Mouse (Mus musculus) MEL (cell line): ENCODE measurements around the gene Nr1h3. TPM values are rescaled to one million over a fixed set of nuclear protein-coding genes. Genes with fewer than 3 reads are reported as not detected.

Experiments
- DNase-seq: peaks from one replicate; pipeline ENCODE4 v3.0.0; 2011; ENCODE audit warnings: low read depth, low spot score
- H3K27ac ChIP-seq: 2 replicates; pipeline ENCODE4 v1.5.1; 2012; ENCODE audit warnings: low read depth, mild to moderate bottlenecking, control low read depth, low read length, moderate library complexity; ENCODE audit not compliant: control insufficient read depth
- H3K27me3 ChIP-seq, 2 experiments: fragments of 150-350 bp in 1 of 2; sonication (generic) in 1 of 2; 2 replicates each; pipeline ENCODE4 v1.6.1; 2012; ENCODE audit warnings: low read length in 2 of 2, mild to moderate bottlenecking in 2 of 2, improper control_type of control experiment in 1 of 2, moderate library complexity in 1 of 2; ENCODE audit not compliant: insufficient read depth in 2 of 2, control insufficient read depth in 1 of 2
- H3K36me3 ChIP-seq, 2 experiments: 2 replicates each; pipeline ENCODE4 v1.6.1; 2012 to 2014; ENCODE audit warnings: low read length in 2 of 2, improper control_type of control experiment in 1 of 2, inconsistent platforms in 1 of 2, mild to moderate bottlenecking in 1 of 2; ENCODE audit not compliant: insufficient read depth in 2 of 2, control insufficient read depth in 1 of 2
- H3K4me1 ChIP-seq, 2 experiments: fragments of 150-350 bp in 1 of 2; sonication (generic) in 1 of 2; 2 replicates each; pipeline ENCODE4 v1.6.1; 2012; ENCODE audit warnings: low read length in 2 of 2, improper control_type of control experiment in 1 of 2, mild to moderate bottlenecking in 1 of 2; ENCODE audit not compliant: insufficient read depth in 2 of 2, control insufficient read depth in 1 of 2
- H3K4me3 ChIP-seq, 2 experiments: fragments of 150-350 bp in 1 of 2; sonication (generic) in 1 of 2; 2 replicates each; pipeline ENCODE4 v1.5.1; 2012; ENCODE audit warnings: low read depth in 2 of 2, low read length in 2 of 2, mild to moderate bottlenecking in 2 of 2, moderate library complexity in 2 of 2, control low read depth in 1 of 2, improper control_type of control experiment in 1 of 2; ENCODE audit not compliant: control insufficient read depth in 1 of 2, insufficient read depth in 1 of 2
- H3K79me2 ChIP-seq: 2 replicates; pipeline ENCODE4 v1.6.1; 2012; ENCODE audit warnings: mild to moderate bottlenecking, low read length, moderate library complexity; ENCODE audit not compliant: control insufficient read depth, poor library complexity, insufficient read depth
- H3K9ac ChIP-seq: 2 replicates; pipeline ENCODE4 v1.6.1; 2012; ENCODE audit warnings: low read depth, mild to moderate bottlenecking, control low read depth, low read length, moderate library complexity; ENCODE audit not compliant: control insufficient read depth, poor library complexity, severe bottlenecking
- H3K9me3 ChIP-seq: fragments of 150-350 bp; sonication (generic); replicated peaks from 2 replicates; pipeline ENCODE4 v1.6.1; 2012; ENCODE audit warnings: mild to moderate bottlenecking, low read length, improper control_type of control experiment, moderate library complexity; ENCODE audit not compliant: insufficient read depth
- CHD1 ChIP-seq: IDR thresholded peaks from 2 replicates; pipeline ENCODE4 v1.6.1; 2012; ENCODE audit warnings: low read depth, mild to moderate bottlenecking, inconsistent platforms, low read length, improper control_type of control experiment
- CHD2 ChIP-seq: IDR thresholded peaks from 2 replicates; pipeline ENCODE4 v1.6.1; 2011; ENCODE audit warnings: low read length, improper control_type of control experiment
- CTCF ChIP-seq, 3 experiments: IDR thresholded peaks in 2 of 3; conservative IDR thresholded peaks in 1 of 3; 2 replicates each; pipeline ENCODE4 v1.5.1; 2011 to 2012; ENCODE audit warnings: low read length in 3 of 3, low read depth in 2 of 3, mild to moderate bottlenecking in 2 of 3, improper control_type of control experiment in 1 of 3, inconsistent platforms in 1 of 3, mixed read lengths in 1 of 3, moderate library complexity in 1 of 3; ENCODE audit not compliant: control insufficient read depth in 1 of 3, insufficient read depth in 1 of 3, poor library complexity in 1 of 3, severe bottlenecking in 1 of 3
- E2F4 ChIP-seq: IDR thresholded peaks from 2 replicates; pipeline ENCODE4 v1.6.1; 2011; ENCODE audit warnings: low read depth, low read length, improper control_type of control experiment, borderline replicate concordance
- ELF1 ChIP-seq: IDR thresholded peaks from 2 replicates; pipeline ENCODE4 v1.6.1; 2014; ENCODE audit warnings: low read depth, mild to moderate bottlenecking, inconsistent platforms, low read length, improper control_type of control experiment, moderate library complexity
- ETS1 ChIP-seq: IDR thresholded peaks from 2 replicates; pipeline ENCODE4 v1.6.1; 2012; ENCODE audit warnings: low read depth, mild to moderate bottlenecking, inconsistent platforms, low read length, improper control_type of control experiment, moderate library complexity
- JUND ChIP-seq: IDR thresholded peaks from 2 replicates; pipeline ENCODE4 v1.6.1; 2011; ENCODE audit warnings: low read depth, mild to moderate bottlenecking, improper control_type of control experiment, low read length
- MEF2A ChIP-seq: IDR thresholded peaks from 2 replicates; pipeline ENCODE4 v1.6.1; 2014; ENCODE audit warnings: low read depth, mild to moderate bottlenecking, inconsistent platforms, low read length, improper control_type of control experiment; ENCODE audit not compliant: poor library complexity, insufficient replicate concordance, severe bottlenecking; ENCODE audit errors: extremely low read depth
- MYB ChIP-seq: IDR thresholded peaks from 2 replicates; pipeline ENCODE4 v1.6.1; 2011; ENCODE audit warnings: mild to moderate bottlenecking, low read depth, low read length, improper control_type of control experiment
- NRF1 ChIP-seq: IDR thresholded peaks from 2 replicates; pipeline ENCODE4 v1.6.1; 2014; ENCODE audit warnings: low read depth, mild to moderate bottlenecking, inconsistent platforms, low read length, improper control_type of control experiment, moderate library complexity; ENCODE audit not compliant: poor library complexity, insufficient read depth, severe bottlenecking
- POLR2A ChIP-seq, 2 experiments: IDR thresholded peaks; 2 replicates each; pipeline ENCODE4 v1.6.1; 2011 to 2012; ENCODE audit warnings: low read length in 2 of 2, mild to moderate bottlenecking in 2 of 2, control low read depth in 1 of 2, improper control_type of control experiment in 1 of 2, low read depth in 1 of 2, moderate library complexity in 1 of 2; ENCODE audit not compliant: control insufficient read depth in 1 of 2, insufficient read depth in 1 of 2, poor library complexity in 1 of 2
- POLR2AphosphoS5 ChIP-seq: IDR thresholded peaks from 2 replicates; pipeline ENCODE4 v1.6.1; 2012; ENCODE audit warnings: low read depth, borderline replicate concordance, mild to moderate bottlenecking, inconsistent platforms, low read length, moderate library complexity, mixed read lengths
- RCOR1 ChIP-seq: IDR thresholded peaks from 2 replicates; pipeline ENCODE4 v1.6.1; 2012; ENCODE audit warnings: low read depth, mild to moderate bottlenecking, inconsistent platforms, low read length, improper control_type of control experiment
- SMC3 ChIP-seq: IDR thresholded peaks from 2 replicates; pipeline ENCODE4 v1.6.1; 2011; ENCODE audit warnings: low read depth, low read length, improper control_type of control experiment
- TAL1 ChIP-seq: IDR thresholded peaks from 2 replicates; pipeline ENCODE4 v1.6.1; 2012; ENCODE audit warnings: mild to moderate bottlenecking, inconsistent platforms, low read length, moderate library complexity, mixed read lengths
- TBP ChIP-seq: IDR thresholded peaks from 2 replicates; pipeline ENCODE4 v1.8.0; 2011; ENCODE audit warnings: low read depth, low read length, improper control_type of control experiment
- UBTF ChIP-seq: IDR thresholded peaks from 2 replicates; pipeline ENCODE4 v1.6.1; 2012; ENCODE audit warnings: low read depth, mild to moderate bottlenecking, inconsistent platforms, low read length, improper control_type of control experiment, moderate library complexity, borderline replicate concordance; ENCODE audit not compliant: insufficient read depth
- USF1 ChIP-seq: IDR thresholded peaks from 2 replicates; pipeline ENCODE4 v1.6.1; 2014; ENCODE audit warnings: low read depth, mild to moderate bottlenecking, inconsistent platforms, low read length, improper control_type of control experiment, moderate library complexity
- ZC3H11A ChIP-seq: IDR thresholded peaks from 2 replicates; pipeline ENCODE4 v1.6.1; 2012; ENCODE audit warnings: low read depth, mild to moderate bottlenecking, inconsistent platforms, low read length, improper control_type of control experiment
- ZKSCAN1 ChIP-seq: IDR thresholded peaks from 2 replicates; pipeline ENCODE4 v1.6.1; 2012; ENCODE audit warnings: low read depth, mild to moderate bottlenecking, inconsistent platforms, low read length, improper control_type of control experiment, moderate library complexity
- polyA plus RNA-seq, 2 experiments: library from polyadenylated mRNA; stranded (reverse) in 1 of 2; unstranded in 1 of 2; fragments of >175 nt in 1 of 2; fragments of >200 nt in 1 of 2; gene quantifications; 2 replicates each; pipeline versions ENCODE4 v1.2.1 to v1.2.4; 2012; ENCODE audit warnings: low replicate concordance in 2 of 2, low read depth in 1 of 2; ENCODE audit not compliant: insufficient read length in 2 of 2, insufficient read depth in 1 of 2, missing spikeins in 1 of 2
- total RNA-seq: library from RNA; depleted of rRNA; stranded (reverse); fragments of 300-350 nt; gene quantifications from 2 replicates; pipeline ENCODE4 v1.2.3, GENCODE M21; 2012

Nr1h3 gene
- total and polyA plus RNA-seq, 3 experiments = 3.5 to 6.9 TPM; not detected in 1

DNA sequence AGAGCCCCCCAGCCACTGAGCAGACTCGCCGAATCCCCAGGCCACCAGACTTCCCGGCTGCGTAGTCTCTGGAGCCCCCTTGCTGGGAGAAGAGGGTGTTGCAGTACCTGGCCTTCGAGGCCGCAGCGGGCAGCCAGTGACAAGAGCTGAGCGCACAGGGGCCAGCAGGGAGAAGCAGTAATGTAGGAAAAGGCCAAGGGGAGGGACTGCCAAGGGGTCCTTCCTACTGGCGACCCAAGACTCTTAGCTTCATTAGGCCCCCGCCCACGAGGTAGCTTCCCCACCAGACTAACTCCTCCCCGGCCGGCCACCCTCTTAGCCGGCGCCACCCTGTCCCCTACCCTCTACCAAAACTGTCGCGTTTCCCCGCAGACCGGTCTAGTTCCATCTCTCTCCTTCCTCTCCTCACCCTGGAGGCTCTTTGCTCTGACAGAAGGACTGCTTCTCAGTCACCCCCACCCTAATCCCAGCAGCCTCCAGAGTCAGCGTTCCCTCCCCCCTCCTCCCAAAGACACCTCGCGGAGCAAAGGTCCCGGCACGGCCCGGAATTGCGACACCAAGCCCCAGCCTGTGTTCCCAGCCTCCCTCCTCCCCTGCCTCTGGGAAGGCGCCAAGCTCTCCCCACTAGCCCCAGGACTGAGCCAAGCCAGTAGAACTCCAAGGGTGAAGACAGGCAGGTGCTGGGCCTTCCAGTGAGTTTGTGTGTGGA, 7.9 kb downstream of the Nr1h3 start (continued):
- TF ChIP-seq CTCF (IDR thresholded peaks at IDR 0.05 in 2 of 3, conservative IDR thresholded peaks at IDR 0.05 in 1 of 3; ENCODE audit: control insufficient read depth in 1 of 3, insufficient read depth in 1 of 3, low read depth in 2 of 3, low read length in 3 of 3, poor library complexity in 1 of 3, severe bottlenecking in 1 of 3) = peak; percentile 60 to 85 (median 84)
- TF ChIP-seq CHD1 = no peak
- no peak for TF ChIP-seq POLR2AphosphoS5
- TF ChIP-seq RCOR1 = no peak
- TF ChIP-seq ZC3H11A = peak; percentile 75; the same call in 1 of the 2 replicates
- TF ChIP-seq JUND = no peak
- TF ChIP-seq MYB = no peak
- TF ChIP-seq POLR2A (IDR thresholded peaks at IDR 0.05; ENCODE audit: control insufficient read depth in 1 of 2, insufficient read depth in 1 of 2, low read depth in 1 of 2, low read length in 2 of 2, poor library complexity in 1 of 2) = peak in 1 of 2 experiments; percentile 39; a peak in 2 of 4 replicates
- TF ChIP-seq CHD2 = no peak
- TF ChIP-seq ELF1 = no peak
- peak; percentile 12; the same call in 1 of the 2 replicates for TF ChIP-seq NRF1
- no peak for TF ChIP-seq MEF2A
- no peak for TF ChIP-seq E2F4
- no peak for TF ChIP-seq ZKSCAN1
- no peak for TF ChIP-seq ETS1
- TF ChIP-seq SMC3 = peak; percentile 76
- TF ChIP-seq USF1 = no peak
- TF ChIP-seq UBTF = no peak
- no peak for TF ChIP-seq TAL1
- no peak for TF ChIP-seq TBP

DNA sequence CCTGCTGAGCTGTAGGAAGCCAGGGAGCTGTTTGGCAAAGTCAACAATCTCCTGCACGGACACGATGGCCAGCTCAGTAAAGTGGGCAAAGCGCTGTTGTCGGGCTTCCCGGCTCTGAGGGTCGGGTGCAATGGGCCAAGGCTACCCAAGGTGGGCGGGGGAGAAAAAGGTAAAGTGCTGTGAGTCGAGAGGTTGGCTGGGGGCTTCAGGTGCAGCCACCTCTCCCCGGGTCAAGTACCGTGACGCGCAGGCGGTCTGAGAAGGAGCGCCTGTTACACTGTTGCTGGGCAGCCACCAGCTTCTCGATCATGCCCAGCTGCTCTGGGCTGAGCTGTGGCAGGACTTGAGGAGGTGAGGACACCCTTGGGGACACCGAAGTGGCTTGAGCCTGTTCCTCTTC, 12.1 kb downstream of the Nr1h3 start:
- TF ChIP-seq JUND (no peak), POLR2A (IDR thresholded peaks at IDR 0.05; ENCODE audit: control insufficient read depth in 1 of 2, insufficient read depth in 1 of 2, low read depth in 1 of 2, low read length in 2 of 2, poor library complexity in 1 of 2) (no peak)
- no peak for DNase-seq
- no peaks in the 10 kb centered on the region for H3K9me3 ChIP-seq
- peaks cover 8 to 18% of the 10 kb centered on the region in 2 experiments for H3K4me1 ChIP-seq
- no peaks in the 10 kb centered on the region for H3K79me2 ChIP-seq
- no peak overlapping the region for H3K4me3 ChIP-seq
- H3K36me3 ChIP-seq = peaks cover 0 to 17% of the 10 kb centered on the region in 2 experiments; a peak in 2 of 4 replicates
- no peak overlapping the region for H3K27ac ChIP-seq
- H3K9ac ChIP-seq = no peak overlapping the region
- H3K27me3 ChIP-seq = no peaks in the 10 kb centered on the region
